Mouse (Mus musculus) ES-E14 (cell line): ENCODE measurements at regions not wholly inside any gene's neighbourhood (a gene's known extent, or its start where the extent isn't known, plus 50 kb on each side); places are given as distances from the start of the nearest gene placed in this dataset.

Experiments
- DNase-seq: peaks from one replicate; pipeline ENCODE4 v3.0.0-alpha.2; 2013; ENCODE audit warnings: low read depth, low spot score
- H3K27ac ChIP-seq: 2 replicates; pipeline ENCODE4 v1.5.1; 2012; ENCODE audit warnings: low read depth, mild to moderate bottlenecking, low read length, moderate library complexity, mixed read lengths; ENCODE audit not compliant: poor library complexity, insufficient read depth, severe bottlenecking
- H3K36me3 ChIP-seq: 2 replicates; pipeline ENCODE4 v1.6.1; 2012; ENCODE audit warnings: mild to moderate bottlenecking, low read length, moderate library complexity, mixed read lengths; ENCODE audit not compliant: control insufficient read depth, poor library complexity, insufficient read depth, severe bottlenecking
- H3K4me1 ChIP-seq, 2 experiments: fragments of 150-350 bp in 1 of 2; sonication (generic) in 1 of 2; 2 replicates each; pipeline ENCODE4 v1.6.1; 2012; ENCODE audit warnings: low read length in 2 of 2, mild to moderate bottlenecking in 1 of 2, mixed read lengths in 1 of 2; ENCODE audit not compliant: control insufficient read depth in 2 of 2, insufficient read depth in 2 of 2, poor library complexity in 1 of 2
- H3K4me3 ChIP-seq, 2 experiments: fragments of 150-350 bp in 1 of 2; sonication (generic) in 1 of 2; 2 replicates each; pipeline ENCODE4 v1.5.1; 2012; ENCODE audit warnings: low read length in 2 of 2, low read depth in 1 of 2, mild to moderate bottlenecking in 1 of 2, mixed read lengths in 1 of 2; ENCODE audit not compliant: insufficient read depth in 1 of 2, poor library complexity in 1 of 2, severe bottlenecking in 1 of 2
- H3K9ac ChIP-seq: 2 replicates; pipeline ENCODE4 v1.6.1; 2012; ENCODE audit warnings: low read depth, mild to moderate bottlenecking, low read length, mixed read lengths; ENCODE audit not compliant: poor library complexity, insufficient read depth, severe bottlenecking
- H3K9me3 ChIP-seq: fragments of 150-350 bp; sonication (generic); 2 replicates; pipeline ENCODE4 v1.6.1; 2012; ENCODE audit warnings: low read depth, mild to moderate bottlenecking, low read length; ENCODE audit not compliant: control insufficient read depth, insufficient read depth
- CHD2 ChIP-seq: IDR thresholded peaks from 2 replicates; pipeline ENCODE4 v1.6.1; 2014; ENCODE audit warnings: mild to moderate bottlenecking, low read depth, low read length, inconsistent platforms
- HCFC1 ChIP-seq: IDR thresholded peaks from 2 replicates; pipeline ENCODE4 v1.6.1; 2012; ENCODE audit warnings: low read length, inconsistent platforms, borderline replicate concordance; ENCODE audit not compliant: insufficient read depth
- MAFK ChIP-seq: IDR thresholded peaks from 2 replicates; pipeline ENCODE4 v1.6.1; 2014; ENCODE audit warnings: mild to moderate bottlenecking, low read depth, low read length, inconsistent platforms; ENCODE audit not compliant: insufficient read depth
- ZC3H11A ChIP-seq: IDR thresholded peaks from 2 replicates; pipeline ENCODE4 v1.6.1; 2012; ENCODE audit warnings: low read depth, mild to moderate bottlenecking, inconsistent platforms, low read length, borderline replicate concordance
- ZNF384 ChIP-seq: IDR thresholded peaks from 2 replicates; pipeline ENCODE4 v1.6.1; 2012; ENCODE audit warnings: low read depth, low read length, inconsistent platforms
- in situ Hi-C, 2 experiments: fragments of 600-800 bp; cut with MboI; formaldehyde crosslinking; loops; one replicate each; pipeline ENCODE4 v1.15.1; 2025; ENCODE audit warnings: low sequenced_read_pairs in 2 of 2, inconsistent platforms in 1 of 2; ENCODE audit not compliant: unreplicated experiment in 2 of 2

DNA sequence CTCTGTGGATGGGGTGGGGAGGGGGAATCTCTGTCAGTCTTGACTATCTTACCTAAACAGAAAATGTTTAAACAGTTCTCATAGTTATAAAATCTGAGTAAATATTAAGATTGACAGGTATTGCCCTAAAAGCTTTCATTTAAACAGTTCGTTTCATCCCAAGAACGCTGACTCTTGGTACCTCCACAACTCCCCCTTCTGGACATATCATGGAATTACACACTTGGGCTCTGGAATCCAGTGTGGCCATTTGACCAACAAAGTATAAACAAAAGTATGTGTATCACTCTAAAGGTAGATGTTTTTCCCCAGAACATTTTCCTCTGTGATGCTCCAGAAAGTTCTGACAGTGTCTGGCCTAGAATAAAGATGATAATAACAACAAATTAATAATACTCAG, 63.5 kb upstream of the Sox9 start:
- Histone ChIP-seq H3K9me3 (no peaks in the 10 kb centered on the region), H3K27ac (no peak overlapping the region), H3K36me3 (no peaks in the 10 kb centered on the region), H3K4me1 (no peaks in the 10 kb centered on the region), H3K9ac (no peak overlapping the region), H3K4me3 (no peak overlapping the region)
- no peak for TF ChIP-seq CHD2
- TF ChIP-seq ZC3H11A: peak; percentile 7; the same call in 1 of the 2 replicates
- in situ Hi-C loops: no loop called here
- DNase-seq: peak; percentile 30

DNA sequence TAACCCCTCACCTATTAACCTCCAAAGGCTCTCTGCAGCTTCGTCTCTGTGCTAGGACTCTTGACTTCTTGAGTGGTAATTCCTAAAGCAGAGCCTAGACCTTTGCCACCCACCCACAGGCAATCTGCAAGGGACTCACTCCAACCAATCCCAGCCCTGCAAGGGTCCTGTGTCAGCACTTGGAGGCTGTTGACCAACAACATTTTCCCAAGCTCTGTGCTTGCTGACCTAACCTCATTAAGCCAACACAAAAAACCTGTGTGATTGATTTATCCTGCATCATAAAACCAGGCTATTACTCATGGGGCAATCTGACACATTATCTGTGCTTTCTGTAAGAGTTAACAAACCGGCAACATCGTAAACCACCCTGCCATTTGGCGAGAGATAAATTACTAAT, 61.4 kb upstream of the Sox9 start:
- TF ChIP-seq MAFK: no peak
- TF ChIP-seq ZC3H11A: no peak
- no peak for TF ChIP-seq CHD2
- no peak for TF ChIP-seq ZNF384
- TF ChIP-seq HCFC1: no peak
- DNase-seq: no peak
- H3K36me3 ChIP-seq: no peaks in the 10 kb centered on the region
- no peaks in the 10 kb centered on the region for H3K4me1 ChIP-seq
- no peak overlapping the region for H3K4me3 ChIP-seq
- no peaks in the 10 kb centered on the region for H3K9me3 ChIP-seq
- in situ Hi-C loops: no loop called here
- H3K27ac ChIP-seq: no peak overlapping the region
- no peak overlapping the region for H3K9ac ChIP-seq

- no peak for DNase-seq
- TF ChIP-seq CHD2: no peak
- no peak for TF ChIP-seq ZC3H11A
- TF ChIP-seq ZNF384: no peak
- TF ChIP-seq MAFK: no peak
- TF ChIP-seq HCFC1: no peak
- H3K36me3 ChIP-seq: no peaks in the 10 kb centered on the region
- H3K4me1 ChIP-seq: no peaks in the 10 kb centered on the region
- H3K9me3 ChIP-seq: no peaks in the 10 kb centered on the region
- H3K27ac ChIP-seq: no peak overlapping the region
- in situ Hi-C loops: no loop called here
- H3K4me3 ChIP-seq: no peak overlapping the region
- H3K9ac ChIP-seq: no peak overlapping the region
Measured at GRCm38 (mm10) chr11:112722936-112723335, 59.1 kb upstream of the Sox9 start.

DNA sequence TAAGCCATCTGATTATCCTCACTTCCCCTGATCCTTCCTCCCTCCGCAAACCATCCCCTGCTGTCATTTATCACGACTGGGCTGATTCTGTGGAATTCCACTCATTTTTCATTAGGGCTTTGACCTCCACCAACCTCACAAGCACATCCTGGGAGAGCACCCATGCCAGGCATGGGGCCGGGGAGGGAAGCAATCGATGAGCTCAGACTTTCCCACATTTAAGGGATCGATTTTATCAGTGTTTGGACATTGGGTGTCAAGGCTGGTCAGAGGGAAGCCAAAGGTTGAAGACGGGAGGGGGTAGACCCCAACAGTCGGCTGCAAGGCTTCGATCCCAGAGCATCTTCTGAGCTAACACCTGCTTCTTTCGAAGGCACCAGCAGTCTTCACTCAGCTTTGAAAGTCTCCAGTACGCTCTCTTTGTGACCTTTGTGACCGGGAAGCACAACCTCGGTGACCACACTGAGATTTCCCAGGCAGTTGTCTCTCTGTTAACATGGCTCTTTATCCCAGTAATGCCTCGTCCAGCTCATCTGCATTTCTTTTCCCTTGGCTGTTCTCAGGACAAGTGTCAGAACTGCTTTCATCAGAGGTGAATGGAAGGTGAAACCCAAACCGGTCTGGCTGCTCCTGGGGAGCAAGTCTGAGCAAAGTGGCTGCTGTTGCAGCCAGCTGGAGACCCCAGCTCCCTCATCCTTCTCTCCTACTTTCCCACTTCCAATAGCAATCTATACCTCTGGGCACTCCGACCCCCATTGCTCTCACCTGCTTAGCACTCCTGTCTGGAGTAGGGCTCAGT, 53.7 kb upstream of the Sox9 start:
- Histone ChIP-seq H3K9ac (no peak overlapping the region), H3K9me3 (no peaks in the 10 kb centered on the region), H3K27ac (no peak overlapping the region), H3K4me3 (no peak overlapping the region), H3K36me3 (no peaks in the 10 kb centered on the region), H3K4me1 (no peaks in the 10 kb centered on the region)
- no peak for DNase-seq
- in situ Hi-C loops: no loop called here
- TF ChIP-seq ZC3H11A (no peak), CHD2 (no peak), HCFC1 (no peak), MAFK (no peak), ZNF384 (no peak)
